Mouse (Mus musculus) cerebellum, postnatal 10 days (tissue): Measurements from ENCODE around the gene C130026I21Rik.
"Not testable (repeated sequence)": the region's sequence is repeated elsewhere in the genome, so short reads cannot be mapped to it uniquely, and the experiment has no call there.

ENCODE experiments used
- DNase-seq, 2 experiments: peaks; one replicate each; pipeline ENCODE4 v3.0.0; 2021; ENCODE audit warnings: mixed read lengths in 2 of 2

C130026I21Rik gene

DNA sequence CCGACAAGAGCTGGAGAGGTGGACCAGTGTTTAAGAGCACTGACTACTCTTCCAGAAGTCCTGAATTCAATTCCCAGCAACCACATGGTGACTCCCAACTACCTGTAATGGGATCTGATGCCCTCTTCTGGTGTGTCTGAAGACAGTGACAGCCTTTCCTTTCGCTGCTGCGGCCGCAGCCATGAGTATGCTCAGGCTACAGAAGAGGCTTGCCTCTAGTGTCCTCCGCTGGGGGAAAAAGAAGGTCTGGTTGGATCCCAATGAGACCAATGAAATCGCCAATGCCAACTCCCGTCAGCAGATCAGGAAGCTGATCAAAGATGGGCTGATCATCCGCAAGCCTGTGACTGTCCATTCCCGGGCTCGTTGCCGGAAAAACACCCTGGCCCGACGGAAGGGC lies 258.4 kb downstream of the C130026I21Rik start:
- not testable (repeated sequence) for DNase-seq

- not testable (repeated sequence) for DNase-seq
These were observed 259.4 kb downstream of the C130026I21Rik start for GRCm38 (mm10) chr1:85010947-85011346.

- DNase-seq: not testable (repeated sequence)
These were observed 262.6 kb downstream of the C130026I21Rik start for GRCm38 (mm10) chr1:85007737-85008136.

GRCm38 (mm10) chr1:84999241-84999640 lies 271.1 kb downstream of the C130026I21Rik start:
- not testable (repeated sequence) for DNase-seq

GRCm38 (mm10) chr1:84996305-84996704 lies 274.1 kb downstream of the C130026I21Rik start:
- DNase-seq: not testable (repeated sequence)

DNA sequence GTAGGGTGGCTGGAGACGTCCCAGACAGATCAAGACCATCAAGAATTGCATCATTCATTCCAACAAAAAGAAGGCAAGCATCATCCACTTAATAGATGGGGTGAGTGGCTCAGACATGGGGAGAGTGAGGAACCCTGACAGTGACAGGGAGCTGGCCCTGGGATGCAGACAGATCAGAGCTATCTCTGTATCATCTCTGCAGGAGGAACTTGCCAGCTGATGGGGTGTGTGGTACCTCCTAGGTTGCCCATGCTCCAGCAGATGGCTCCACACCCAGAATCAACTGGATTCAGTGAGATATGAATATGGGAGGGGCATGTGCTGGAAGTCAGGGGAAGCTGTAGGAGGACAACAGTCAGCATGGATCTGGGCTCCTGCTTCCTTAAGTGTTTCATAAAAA lies 275.9 kb downstream of the C130026I21Rik start:
- DNase-seq: peak in 1 of 2 experiments; percentile 3

- not testable (repeated sequence) for DNase-seq
These were observed 276.6 kb downstream of the C130026I21Rik start for GRCm38 (mm10) chr1:84993688-84994319.

GRCm38 (mm10) chr1:84993235-84993634 lies 277.1 kb downstream of the C130026I21Rik start:
- DNase-seq: not testable (repeated sequence)

DNA sequence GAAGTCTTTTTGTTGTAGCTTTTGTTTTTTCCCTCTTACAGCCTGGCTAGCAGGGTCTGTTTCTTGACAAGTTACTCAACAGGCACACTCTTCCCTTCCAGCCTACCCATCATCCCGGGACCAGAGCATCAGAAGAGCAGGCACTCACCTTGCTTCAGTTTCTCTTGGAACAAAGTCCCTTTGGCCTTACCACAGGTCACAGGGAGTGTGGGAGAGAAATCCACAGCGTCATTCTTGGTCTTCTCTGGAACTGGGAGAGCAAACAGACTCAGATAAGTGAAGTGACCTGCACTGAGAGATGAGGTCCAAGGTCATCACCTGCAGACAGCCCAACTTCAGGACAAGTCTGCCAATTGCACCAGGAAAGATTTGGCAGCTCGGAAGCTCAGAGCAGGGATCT lies 277.5 kb downstream of the C130026I21Rik start:
- not testable (repeated sequence) for DNase-seq

DNA sequence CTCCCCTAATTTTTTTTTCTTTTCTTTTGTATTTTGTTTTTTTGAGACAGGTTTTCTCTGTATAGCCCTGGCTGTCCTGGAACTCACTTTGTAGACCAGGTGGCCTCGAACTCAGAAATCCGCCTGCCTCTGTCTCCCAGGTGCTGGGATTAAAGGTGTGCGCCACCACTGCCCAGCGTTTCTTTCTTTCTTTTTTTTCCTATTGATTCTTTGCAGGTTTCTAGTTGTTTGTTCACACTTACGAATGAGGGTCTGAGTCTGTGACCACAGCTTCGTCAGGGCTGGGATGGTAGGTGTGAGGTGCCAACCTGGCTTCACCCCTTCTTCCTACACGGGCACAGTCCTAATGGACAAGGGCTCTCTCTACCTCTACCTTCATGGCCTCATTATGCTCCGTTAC lies 281.3 kb downstream of the C130026I21Rik start:
- not testable (repeated sequence) for DNase-seq

- DNase-seq: not testable (repeated sequence)
These were observed 282.6 kb downstream of the C130026I21Rik start for GRCm38 (mm10) chr1:84987729-84988128.

- DNase-seq: peak in 1 of 2 experiments; percentile 5
These were observed 308.6 kb downstream of the C130026I21Rik start for GRCm38 (mm10) chr1:84961779-84962178.

GRCm38 (mm10) chr1:84957713-84958112 lies 312.7 kb downstream of the C130026I21Rik start:
- DNase-seq: not testable (repeated sequence)

GRCm38 (mm10) chr1:84956771-84957170 lies 313.6 kb downstream of the C130026I21Rik start:
- not testable (repeated sequence) for DNase-seq

DNA sequence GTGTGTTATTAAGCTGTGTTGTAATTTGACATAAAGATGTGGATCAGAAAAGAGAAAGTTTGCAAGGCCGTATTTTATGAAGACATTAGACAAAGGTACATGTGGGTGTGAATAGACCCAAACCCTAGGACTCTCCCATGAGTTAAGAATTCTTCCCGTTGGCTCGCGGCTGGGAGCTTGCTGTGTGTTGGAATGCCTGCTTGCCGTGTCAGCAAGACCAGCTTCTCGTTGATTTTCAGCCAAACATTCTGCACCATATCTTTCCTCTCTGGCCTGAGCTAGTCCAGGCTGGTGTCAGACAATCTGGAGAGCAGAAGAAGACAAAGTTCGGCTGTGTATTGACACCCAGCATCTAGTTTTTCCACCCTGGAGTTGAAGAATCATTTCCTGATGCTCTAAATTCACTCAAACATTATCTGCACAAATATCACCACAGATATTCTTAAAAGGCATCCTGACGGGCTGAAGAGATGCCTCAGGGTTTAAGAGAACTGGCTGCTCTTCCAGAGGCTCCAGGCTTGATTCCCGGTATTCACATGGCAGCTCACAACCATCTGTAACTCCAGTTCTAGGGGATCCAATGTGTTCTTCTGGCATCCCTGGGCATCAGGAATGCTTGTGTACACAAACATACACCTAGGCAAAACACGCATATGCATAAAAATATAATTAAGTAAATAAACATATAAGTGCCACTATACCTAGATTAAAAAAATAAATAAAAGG lies 317.7 kb downstream of the C130026I21Rik start:
- peak; percentile 63 to 68 for DNase-seq

DNA sequence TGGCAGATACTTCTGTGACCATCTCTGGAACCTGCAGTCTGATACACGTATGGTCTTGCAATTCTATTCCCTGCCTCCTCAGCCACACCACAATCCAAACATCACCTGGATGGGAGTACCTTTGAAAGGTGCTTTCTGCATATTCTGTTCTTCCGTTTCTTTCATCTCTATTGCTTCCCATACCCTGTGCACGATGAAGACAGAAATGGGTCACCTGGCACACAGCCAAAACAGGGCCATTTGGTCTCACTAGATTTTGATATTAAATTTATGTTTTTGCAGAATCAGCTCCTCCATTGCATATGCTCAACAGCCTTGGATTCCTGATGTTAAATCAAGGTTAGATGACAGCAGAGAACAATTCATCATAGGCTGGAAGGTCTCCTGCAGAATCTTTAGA lies 318.8 kb downstream of the C130026I21Rik start:
- peak; percentile 26 to 53 for DNase-seq

GRCm38 (mm10) chr1:84947390-84947789 lies 323.0 kb downstream of the C130026I21Rik start:
- DNase-seq: no peak

GRCm38 (mm10) chr1:84945950-84946349 lies 324.4 kb downstream of the C130026I21Rik start:
- DNase-seq: no peak

GRCm38 (mm10) chr1:84943549-84943948 lies 326.8 kb downstream of the C130026I21Rik start:
- no peak for DNase-seq
